Mouse (Mus musculus) layer of hippocampus, postnatal 25 days (tissue): ENCODE data around the gene Sytl1. TPM values are rescaled to one million over a fixed set of nuclear protein-coding genes. Genes with fewer than 3 reads are reported as not detected.

ENCODE experiments used
- DNase-seq, 2 experiments: peaks; one replicate each; pipeline ENCODE4 v3.0.0; 2022; ENCODE audit warnings: mixed read lengths in 2 of 2, low spot score in 1 of 2; ENCODE audit errors: extremely low spot score in 1 of 2
- total RNA-seq, 2 experiments: library from RNA; stranded (reverse); gene quantifications; 2 replicates each; pipeline ENCODE4 v1.2.3; 2021

The Sytl1 gene
- total RNA-seq: under 1 TPM; 0.37 to 0.54 TPM

DNA sequence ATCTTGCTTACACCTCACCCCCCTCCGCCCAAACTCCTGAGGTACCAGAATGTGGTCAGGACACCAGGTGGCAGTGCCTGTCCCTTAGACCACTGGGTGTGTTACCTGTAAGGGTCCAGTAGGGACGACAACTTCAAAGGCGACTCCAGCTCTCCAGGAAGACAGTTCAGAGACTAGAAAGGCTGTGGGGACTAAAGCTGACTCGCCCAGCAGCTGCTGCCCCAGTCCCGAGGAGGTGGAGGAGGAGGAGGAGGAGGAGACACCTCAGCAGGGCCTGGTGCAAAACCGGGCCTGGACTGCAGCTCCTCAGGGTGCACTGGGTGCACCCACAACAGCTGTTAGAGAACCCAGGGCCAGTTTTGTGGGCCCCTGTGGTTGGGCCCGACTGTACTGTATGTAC is at the start of gene Sytl1:
Sytl1 (minus strand) TSS at position 232 of the 400 bp plus-strand sequence.
- no peak for DNase-seq

DNA sequence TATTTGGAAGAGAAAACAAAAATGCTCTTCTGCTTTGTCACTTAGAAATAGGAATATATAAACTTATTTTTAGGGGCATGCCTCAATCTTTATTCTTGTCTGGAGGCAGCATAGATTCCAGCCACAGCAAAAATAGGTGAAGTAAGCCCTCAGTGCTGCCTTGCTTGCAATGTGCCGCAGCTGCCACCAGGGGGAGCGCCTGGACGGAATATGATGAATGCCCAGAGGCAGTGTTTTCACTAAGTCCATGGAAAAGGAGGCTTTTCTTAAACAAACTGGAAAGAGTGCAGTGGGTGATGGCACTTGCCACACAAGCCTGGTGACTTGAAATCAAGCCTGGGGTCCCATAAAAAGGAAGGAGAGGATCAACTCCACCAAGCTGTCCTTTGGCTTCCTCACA is 47.0 kb upstream of the Sytl1 start:
- DNase-seq: peak; percentile 90 to 99

DNA sequence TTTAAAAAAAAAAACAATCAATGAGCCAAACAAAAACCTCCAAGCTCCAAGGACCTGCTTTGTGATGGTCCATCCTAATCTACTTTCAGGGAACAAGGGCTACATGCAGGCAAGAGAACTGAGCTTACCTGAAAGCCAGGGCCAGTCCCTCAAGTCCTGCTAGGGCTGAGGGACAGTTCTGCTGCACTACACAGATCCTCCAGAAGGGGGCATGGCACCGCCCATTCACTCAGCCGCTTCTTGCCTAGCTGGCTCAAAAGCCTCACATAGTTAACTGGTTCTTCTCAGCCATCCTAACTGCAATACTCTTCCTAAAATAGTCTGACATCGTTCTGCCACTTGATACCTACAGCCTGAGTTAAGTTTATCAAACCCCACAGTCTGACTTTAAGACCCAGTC is 44.4 kb upstream of the Sytl1 start:
- DNase-seq: peak in 1 of 2 experiments; percentile 64

DNA sequence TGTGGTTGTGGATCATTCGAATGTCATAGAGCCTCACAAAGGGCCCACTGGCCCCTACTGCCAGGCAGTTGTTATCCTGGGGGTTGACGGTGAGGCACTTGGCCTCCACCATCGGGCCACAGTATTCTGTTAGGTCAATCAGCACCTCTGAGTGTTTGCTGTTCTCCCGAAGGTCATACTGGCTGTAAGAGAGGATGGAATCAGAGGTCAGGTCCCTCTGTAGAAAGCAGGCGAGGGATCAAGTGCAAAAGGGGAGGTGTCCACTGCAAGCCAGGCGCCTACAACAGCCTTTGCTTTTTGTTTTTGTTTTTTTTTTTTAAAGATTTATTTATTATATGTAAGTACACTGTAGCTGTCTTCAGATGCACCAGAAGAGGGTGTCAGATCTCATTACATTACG is 42.9 kb upstream of the Sytl1 start:
- DNase-seq: no peak

DNA sequence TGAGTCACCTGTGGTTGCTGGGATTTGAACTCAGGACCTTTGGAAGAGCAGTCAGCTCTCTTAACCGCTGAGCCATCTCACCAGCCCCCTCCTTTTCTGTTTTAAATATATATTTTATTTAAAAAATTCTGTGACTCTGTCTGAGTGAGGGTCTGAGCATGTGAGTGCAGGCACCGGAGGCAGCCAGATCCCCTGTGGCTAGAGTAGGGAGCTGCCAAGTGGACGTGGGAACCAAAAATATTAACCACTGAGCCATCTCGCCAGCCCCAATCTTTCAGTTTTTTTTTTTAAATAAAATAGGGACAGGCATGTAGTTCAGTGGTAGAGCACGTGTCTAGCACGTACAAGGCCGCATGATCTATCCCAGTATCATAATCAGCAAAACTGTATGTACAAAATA is 41.9 kb upstream of the Sytl1 start:
- no peak for DNase-seq

DNA sequence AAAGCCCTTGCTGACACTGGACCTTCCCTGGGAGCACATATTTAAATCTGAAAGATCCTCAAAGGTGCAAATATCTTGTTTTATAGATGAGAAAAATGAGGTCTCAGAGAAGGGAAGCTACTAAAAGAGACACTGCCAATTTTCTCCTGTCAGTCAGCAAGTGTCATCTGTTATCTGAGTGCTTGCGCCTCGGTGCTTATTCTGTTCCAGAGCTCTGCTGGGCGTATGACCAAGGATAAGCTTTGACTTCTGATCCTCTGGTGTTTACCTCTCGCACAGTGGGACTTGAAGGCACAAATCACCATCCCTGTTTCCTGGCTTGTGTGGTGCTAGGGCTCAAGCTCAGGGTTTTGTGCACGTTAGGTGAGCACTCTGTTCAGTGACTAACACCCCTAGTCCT is 39.8 kb upstream of the Sytl1 start:
- no peak for DNase-seq

DNA sequence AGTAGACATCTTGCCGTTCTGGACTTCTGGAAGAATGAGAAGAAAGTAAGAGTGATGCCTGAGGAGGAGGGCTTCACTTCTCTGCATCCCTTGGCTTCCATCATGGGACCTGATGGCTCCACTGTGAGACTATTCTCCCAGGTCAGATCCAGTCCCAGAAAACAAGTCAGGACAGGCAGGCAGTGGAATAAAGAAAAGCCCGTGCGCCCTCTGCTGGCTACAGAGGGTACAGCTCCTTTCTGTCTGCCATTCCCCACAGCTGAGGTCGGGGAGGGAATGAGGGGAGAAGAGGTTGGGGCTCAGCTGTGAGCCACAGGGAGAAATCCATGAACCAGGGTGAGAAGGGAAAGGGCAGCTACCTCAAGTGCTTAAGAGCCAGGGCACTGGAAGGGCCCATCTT is 38.9 kb upstream of the Sytl1 start:
- DNase-seq: peak; percentile 71 to 89

DNA sequence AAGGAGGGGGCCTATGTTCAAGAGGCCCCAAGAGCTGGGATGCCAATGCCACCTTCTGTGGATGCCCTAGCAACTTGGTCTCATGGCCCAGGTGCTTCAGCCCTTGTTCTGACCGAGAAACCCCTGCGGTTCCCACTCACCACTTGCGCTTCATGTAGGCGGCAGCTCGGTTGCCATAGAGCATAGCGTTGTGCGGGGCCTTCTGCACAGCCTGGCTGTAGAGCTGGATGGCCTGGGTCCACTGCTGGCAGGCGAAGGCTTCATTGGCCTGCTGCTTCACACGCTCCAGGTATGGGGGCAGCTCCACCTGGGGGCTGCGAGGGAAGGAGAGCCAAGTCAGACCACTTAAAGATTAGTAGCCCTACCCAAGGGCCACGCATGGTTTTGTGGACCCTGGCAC is 37.5 kb upstream of the Sytl1 start:
- no peak for DNase-seq

DNA sequence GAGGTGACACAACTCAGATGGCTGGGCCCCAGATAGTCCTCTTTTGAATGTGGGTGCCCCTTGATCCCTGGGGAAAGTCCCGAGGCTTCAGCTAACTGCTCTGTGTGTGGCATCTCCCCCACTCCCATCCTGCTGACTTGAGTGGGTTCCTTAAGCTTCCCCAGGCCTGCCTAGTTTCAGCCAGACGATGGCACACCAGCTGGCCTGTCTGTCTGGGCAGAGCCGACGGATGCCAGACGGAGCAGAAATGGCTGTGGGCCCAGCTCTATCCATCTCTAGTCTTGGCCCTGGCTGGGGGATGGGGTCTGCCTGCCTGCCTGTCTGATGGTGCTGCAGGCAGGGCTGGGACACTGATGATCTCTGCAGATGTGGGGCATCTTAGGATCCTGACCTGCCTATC is 36.8 kb upstream of the Sytl1 start:
- no peak for DNase-seq

DNA sequence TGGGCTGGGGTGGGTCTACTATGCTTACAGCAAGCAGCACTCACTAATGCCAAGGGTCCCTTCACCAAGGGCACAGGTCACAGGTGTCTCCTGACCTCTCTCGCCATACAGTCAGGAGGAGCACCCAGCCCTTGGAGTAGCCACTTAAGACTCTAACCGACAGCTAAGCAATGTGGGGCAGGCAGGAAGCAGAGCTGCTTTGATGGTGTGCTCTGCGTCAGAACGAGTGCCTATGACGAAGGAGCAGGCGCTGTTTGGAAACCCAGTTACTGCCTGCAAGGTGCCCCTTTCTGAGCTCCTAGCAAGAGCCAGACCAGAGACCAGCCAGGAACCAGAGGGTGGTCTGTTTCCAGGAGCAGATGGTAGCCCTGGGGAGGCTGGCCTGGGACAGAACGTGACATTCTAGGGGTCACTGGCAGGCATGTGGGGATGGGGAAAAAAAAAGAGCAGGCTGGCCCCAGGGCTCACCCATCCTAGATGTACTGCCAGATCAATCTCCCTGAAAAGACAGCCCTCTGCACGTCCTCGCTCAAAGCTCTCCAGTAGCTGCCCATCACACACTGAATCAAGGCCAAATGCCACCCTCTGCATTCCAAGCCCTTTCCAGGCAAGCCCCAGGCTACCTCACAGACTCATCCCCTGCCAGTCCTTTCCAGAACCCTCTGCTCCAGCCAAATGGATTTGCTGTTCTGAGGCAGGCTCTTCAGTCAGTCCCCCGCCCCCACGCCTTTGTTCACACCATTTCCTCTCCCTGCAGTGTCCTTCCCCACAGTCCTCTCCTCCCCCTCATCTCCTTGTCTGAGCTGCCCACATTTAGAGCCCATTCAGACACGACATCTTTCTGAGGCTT is 35.8 kb upstream of the Sytl1 start:
- DNase-seq: peak in 1 of 2 experiments; percentile 36

DNA sequence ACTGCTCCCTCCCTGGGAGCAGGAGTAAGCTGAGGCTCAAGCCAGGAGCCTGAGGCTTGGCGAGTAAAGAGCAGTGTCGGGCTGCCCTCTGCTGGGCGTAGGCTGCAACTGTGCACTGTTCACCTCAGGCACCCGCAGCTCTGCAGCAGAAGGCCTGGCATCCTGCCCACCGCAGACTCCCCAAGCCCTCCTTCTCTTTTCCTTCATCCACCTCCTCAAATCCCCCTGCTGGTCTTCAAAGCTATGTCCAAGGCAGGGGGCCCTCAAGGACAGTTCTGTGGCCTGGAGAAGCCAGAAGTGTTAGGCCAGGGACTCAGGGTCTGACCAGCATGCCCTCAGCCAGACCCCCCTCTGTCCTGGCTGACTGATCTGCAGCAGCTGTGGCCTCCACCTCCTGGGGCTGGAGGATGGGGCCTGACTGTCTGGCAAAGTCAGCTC is 34.9 kb upstream of the Sytl1 start:
- DNase-seq: peak; percentile 79 to 86

DNA sequence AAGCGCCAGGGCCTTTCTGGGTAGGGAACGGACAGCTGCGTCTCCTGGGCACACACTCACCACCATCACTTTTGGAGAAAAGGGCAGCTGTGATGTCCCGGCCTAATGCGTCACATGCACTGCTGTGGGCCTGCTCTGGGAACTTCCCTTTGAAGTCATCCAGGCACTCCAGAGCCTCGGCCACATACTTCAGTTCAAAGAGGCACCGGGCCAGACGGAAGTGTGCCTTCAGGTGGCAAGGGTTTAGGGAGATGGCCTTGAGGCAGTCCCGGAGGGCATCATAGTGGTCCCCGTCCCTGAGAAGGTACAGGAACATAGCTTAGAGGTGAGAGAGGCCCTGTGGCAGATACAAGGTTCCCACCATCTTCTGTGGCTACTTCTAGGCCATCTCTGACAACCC is 34.4 kb upstream of the Sytl1 start:
- DNase-seq: peak in 1 of 2 experiments; percentile 35

DNA sequence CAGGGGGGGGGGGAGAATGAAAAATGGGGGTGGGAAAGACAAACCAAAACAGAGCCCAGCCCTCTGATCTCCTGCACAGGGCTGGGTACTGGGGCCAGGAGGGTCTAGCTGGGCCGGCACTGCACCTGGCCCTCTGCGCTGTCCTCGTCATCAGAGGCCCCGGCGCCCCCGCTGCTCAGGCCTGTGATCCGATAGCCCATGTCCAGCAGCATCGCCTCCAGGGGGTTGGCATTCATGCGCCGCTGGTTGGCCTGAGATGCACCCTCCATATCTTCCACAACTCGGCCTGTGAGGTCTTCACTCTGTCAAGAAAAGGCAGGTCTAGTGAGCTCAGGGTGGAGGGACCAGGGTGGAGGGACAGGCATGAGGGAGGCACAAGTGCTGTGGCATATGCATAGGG is 31.2 kb upstream of the Sytl1 start:
- no peak for DNase-seq

DNA sequence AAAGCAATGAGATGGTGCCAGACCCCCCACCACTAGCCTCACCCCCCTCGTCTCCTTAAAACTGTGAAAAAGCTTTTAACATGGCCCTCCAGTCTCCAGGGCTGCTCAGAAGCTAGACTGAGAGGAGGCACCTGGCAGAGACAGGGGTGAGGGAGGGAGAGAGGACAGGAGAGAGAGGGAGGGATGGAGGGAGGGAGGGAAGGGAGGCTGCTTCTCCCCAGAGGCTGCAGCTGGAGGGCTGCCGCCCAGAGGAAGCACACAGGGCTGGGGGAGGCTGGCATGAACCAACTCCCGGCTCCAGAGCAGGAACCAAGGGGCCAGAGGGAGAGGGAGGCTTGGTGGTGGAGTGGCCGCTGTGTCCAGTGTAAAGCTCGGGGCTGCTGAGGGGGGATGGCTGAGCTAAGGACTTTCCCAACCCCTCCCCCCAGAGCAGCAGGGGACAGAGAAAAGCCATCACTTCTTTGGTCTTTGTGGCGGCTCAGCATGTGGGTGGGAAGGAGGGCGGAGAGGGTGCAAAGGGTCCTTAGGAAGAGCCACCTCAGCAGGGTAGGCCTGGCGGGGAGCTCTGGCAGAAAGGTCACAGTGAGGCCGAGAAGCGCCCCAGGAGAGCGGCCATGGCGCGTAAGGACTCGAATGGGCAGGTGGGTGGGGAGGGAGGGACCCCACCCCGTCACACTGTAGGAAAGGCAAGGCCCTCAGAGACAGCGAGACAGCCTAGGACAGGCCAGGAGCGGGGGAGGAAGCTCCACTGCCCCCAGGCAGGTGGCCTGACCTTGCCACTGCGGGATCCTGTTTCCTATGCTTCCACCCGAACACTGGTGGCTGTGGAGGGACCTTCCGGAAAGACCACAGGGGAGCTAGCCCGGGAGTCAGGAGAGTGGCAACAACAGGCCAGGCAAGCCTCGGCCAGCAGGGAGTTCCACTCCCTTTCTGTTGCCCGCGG is 30.3 kb upstream of the Sytl1 start:
- no peak for DNase-seq

DNA sequence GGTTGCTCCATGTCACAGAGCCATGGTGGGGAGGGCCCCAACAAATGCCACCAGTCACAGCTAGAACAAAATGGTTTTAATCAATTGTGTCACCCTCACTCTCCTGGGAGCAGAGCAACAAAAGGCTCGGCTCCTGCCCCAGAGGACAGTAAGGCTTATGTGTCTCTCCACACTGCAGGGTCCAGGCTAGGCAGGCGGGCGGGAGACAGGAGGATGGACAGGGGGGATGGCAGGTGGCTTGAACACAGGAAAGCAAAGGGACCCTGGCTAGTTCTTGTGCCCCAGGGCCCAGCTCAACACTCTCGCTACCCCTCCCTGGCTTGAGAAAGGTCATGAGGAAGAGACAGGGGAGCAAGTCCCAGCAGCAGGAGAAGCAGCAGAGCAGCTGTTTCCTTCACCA is 29.5 kb upstream of the Sytl1 start:
- DNase-seq: no peak

DNA sequence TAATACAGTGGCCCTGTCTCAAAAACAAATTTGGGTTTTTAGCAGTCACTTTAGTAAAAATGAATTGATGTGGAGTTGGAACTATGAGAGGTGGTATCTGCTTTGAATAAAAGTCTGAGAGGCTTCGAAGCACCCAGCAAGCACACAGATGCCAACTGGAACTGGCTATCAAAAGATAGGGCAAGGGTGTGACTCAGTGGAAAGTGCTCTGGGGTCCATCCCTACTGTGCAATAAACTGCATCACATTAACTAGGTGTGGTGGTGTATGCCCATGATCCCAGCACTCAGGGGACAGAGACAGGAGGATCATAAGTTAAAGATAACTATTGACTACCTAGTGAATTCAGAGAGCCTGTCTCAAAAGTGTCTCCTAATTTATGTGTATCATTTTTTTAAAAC is 28.3 kb upstream of the Sytl1 start:
- DNase-seq: no peak

DNA sequence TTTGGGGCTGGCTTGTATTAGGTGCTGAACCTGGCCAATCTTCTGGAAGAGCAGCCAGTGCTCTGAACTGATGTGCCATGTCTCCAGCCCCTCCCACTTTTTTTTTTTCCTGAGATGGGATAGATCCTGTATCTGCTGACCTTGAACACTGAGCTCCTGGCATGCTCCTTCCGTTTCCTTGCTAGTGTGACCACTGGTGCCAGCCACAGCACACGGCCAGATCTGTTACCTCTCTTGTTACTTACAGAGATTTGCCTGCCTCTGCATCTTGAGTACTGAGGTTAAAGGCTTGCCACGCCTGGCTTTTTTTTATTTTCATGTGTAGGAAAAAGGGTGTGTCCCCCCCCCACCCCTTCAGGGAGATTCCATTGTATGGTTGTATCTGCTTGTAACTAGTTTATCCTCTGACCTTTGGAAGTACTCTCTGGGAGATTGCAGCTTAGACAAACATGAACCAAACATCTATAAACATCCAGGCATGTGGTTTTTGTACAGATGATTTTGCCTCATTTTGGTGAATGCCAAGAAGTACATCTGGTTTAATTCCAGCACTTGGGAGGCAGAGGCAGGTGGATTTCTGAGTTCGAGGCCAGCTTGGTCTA is 23.7 kb upstream of the Sytl1 start:
- no peak for DNase-seq

DNA sequence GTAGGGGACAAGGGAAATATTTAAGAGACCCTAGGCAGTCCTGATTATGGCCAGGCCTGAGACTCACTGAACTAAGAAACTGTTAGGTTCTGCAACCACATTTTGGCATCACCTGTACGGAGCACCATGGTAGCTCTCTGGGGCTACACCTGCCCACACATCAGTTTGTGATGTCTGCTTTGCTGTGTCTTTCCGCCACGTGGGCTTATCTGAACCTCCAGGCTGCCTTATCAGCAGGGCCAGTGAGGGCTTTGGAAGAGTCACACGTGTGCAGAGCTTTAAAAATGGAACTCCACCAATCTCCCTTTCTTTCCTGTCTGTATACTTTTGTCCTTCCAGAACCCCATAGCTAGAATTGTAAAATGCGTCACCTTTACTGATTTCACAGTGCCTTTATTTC is 23.0 kb upstream of the Sytl1 start:
- DNase-seq: no peak

DNA sequence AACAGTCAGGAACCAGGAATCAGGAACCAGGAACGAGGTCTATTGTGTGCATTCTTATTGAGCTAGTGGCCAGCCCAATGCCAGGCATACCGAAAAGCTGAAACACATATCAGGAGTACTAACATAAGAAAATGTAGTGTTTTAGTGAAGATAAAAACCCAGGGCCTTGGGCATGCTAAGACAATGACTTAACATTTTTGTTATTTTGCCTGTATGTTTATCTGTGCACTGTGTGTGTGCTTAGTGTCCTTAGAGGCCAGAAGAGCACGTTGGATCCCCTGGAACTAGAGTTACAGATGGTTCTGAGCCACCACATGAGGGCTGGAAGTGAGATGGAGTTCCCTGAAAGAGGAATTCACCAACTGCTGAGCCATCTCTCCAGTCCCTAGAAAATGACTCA is 22.4 kb upstream of the Sytl1 start:
- DNase-seq: no peak

DNA sequence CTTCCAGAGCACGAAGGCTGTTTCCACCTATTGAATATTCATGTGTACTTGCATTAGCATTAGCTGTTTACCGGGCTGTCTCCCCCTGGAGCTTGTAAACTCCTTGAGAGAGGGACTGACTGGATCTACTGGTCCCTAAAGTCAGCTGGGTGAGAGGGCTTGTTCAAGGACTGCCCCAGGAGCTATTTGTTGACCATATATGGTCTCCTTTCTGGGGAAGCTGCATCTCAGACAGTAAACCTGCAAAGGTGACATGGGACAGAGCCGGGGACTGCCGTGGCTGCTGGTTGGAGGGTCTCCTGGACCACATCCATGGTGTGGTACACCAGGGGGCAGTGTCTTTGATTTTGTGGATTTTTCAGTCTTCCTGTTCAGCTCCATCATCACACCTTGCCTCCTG is 19.7 kb upstream of the Sytl1 start:
- DNase-seq: no peak

DNA sequence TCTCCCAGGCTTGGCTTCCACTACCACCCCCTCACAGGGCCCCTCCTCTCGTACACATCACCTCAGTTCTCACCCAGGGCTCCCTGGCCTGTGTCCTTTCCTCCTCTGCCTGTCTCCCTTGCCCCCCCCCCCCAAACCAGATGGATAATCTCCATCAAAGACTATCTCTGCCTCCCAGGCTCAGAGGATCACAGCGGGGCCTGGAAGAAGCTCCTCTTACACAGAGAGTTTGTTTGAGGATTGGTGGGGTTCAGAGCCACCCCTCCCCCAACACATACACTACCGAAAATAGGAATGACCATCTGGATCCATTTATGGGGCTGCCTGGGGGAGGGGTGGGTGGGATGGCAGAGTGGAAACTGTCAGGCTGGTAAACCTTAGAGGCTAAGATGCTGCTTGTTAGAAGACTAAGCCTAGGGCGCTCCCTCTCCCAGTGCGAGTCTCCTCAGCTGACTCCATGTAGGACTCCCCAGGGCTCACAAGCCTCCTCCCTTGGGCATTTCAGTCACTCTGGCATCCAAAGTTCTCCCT is 19.1 kb upstream of the Sytl1 start:
- DNase-seq: no peak
